Comparison of ENCODE assay signal across 8 mouse cellular contexts in the genomic region with DNA sequence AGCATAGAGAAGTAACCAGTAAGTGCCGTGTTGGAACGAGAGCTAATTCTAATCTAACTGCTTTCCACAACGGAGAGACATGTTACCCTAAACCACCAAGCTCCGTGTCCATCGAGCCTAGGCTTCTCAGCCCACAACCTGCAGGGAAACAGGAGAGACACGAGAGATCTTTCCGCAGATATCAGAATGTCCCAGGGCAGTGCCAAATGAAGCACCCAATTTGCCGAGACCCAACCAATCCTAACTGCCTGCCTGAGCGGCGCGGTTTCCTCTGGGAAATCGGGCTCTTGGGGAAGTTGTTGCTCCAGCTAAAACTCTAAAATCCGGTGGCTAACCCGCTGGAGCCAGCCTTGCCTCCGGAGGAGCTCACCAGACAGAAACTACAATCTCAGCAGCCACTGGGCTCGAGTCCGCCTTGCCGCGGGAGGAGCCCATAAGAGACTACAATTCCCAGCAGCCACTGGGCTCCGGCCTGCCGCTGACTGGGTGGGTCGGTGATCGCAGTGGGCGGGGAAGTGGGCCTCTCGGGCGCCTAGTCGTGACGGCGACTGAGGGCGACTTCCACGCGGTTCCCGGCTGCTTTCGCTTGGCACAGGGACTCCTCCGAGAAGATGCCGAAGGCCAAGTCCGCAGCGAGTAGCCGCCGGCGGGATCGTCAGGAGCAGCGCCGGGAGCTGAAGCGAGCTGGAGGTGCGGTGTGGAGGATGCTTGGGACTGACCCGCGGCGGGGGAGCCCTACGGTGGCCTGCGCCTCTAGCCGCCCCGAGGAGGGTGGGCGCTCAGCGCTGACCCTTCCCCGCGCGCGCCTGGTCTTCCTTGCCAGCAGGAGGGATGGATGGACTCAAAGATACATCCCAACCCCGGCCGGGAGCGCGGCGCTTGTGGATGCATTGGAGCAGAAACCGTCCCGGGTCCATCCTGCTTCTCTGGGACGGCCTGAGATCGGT. TPM values are rescaled to one million over a fixed set of nuclear protein-coding genes. Genes with fewer than 3 reads are reported as not detected.
A peak's percentile ranks its signal among the peaks of the same experiment; 100 is the strongest.
DNase-seq lines count a peak whose midpoint lies in the region; ATAC-seq and TF ChIP-seq lines count a peak whose summit lies in the region.

A gene (plus strand): TSS at position 534 of the 947 bp plus-strand sequence.

- peak within 1 kb of the TSS; percentile 78 for H3K4me2 ChIP-seq in embryonic facial prominence, embryonic 14.5 days (ENCODE audit: low read depth, low read length)
- H3K4me2 ChIP-seq in limb, embryonic 13.5 days (replicated peaks), result peak within 1 kb of the TSS; percentile 78
- H3K4me2 ChIP-seq in midbrain, embryonic 16.5 days (ENCODE audit: low read length), result peak within 1 kb of the TSS; percentile 69

- H3K9me3 ChIP-seq in embryonic facial prominence, embryonic 14.5 days (ENCODE audit: control insufficient read depth, low read length), result no peaks in the 10 kb centered on the region
- no peaks in the 10 kb centered on the region for H3K9me3 ChIP-seq in limb, embryonic 13.5 days
- H3K9me3 ChIP-seq in midbrain, embryonic 16.5 days (replicated peaks; ENCODE audit: control insufficient read depth, low read length, poor library complexity, severe bottlenecking), result no peaks in the 10 kb centered on the region

- intact Hi-C loops in heart, adult 2 months (cut with DNase I), result loop anchor here (2.0 to 5.0 kb wide), 2 partner anchors 76 to 155 kb away; a partner anchor contains a TSS

- peak within 1 kb of the TSS; percentile 97 for H3K4me3 ChIP-seq in embryonic facial prominence, embryonic 14.5 days (ENCODE audit: low read depth, low read length)
- peak within 1 kb of the TSS; percentile 98 for H3K4me3 ChIP-seq in heart, adult 2 months
- H3K4me3 ChIP-seq in limb, embryonic 13.5 days, result peak within 1 kb of the TSS; percentile 90
- peak within 1 kb of the TSS; percentile 94 for H3K4me3 ChIP-seq in midbrain, embryonic 16.5 days (ENCODE audit: low read depth, low read length)

- peaks cover 30% of the 10 kb centered on the region for H3K36me3 ChIP-seq in embryonic facial prominence, embryonic 14.5 days (ENCODE audit: control insufficient read depth, insufficient read depth, low read length)
- peaks cover 6% of the 10 kb centered on the region for H3K36me3 ChIP-seq in heart, adult 2 months (ENCODE audit: control insufficient read depth, insufficient read depth, low read length)
- peaks cover 25% of the 10 kb centered on the region for H3K36me3 ChIP-seq in limb, embryonic 13.5 days
- peaks cover 2% of the 10 kb centered on the region; the same call in 1 of the 2 replicates for H3K36me3 ChIP-seq in midbrain, embryonic 16.5 days (ENCODE audit: control insufficient read depth, insufficient read depth, low read length)

- TF ChIP-seq EP300 in heart, adult 2 months (IDR thresholded peaks at IDR 0.05; ENCODE audit: insufficient read depth, low read depth, low read length), result 0 out of 2 replicates have a peak, but pooled peaks have one; percentile 32

- TF ChIP-seq CTCF in heart, adult 2 months (IDR thresholded peaks at IDR 0.05), result no peak

- H3K4me1 ChIP-seq in embryonic facial prominence, embryonic 14.5 days (ENCODE audit: control insufficient read depth, insufficient read depth, low read length), result peaks cover 11% of the 10 kb centered on the region; the same call in 1 of the 2 replicates
- H3K4me1 ChIP-seq in heart, adult 2 months (ENCODE audit: control insufficient read depth, insufficient read depth, low read length), result peaks cover 4% of the 10 kb centered on the region
- peaks cover 17% of the 10 kb centered on the region for H3K4me1 ChIP-seq in limb, embryonic 13.5 days
- peaks cover 18% of the 10 kb centered on the region for H3K4me1 ChIP-seq in midbrain, embryonic 16.5 days (ENCODE audit: control insufficient read depth, insufficient read depth, low read length)

- no peaks in the 10 kb centered on the region for H3K27me3 ChIP-seq in embryonic facial prominence, embryonic 14.5 days (replicated peaks; ENCODE audit: control insufficient read depth, insufficient read depth, low read length)
- no peaks in the 10 kb centered on the region for H3K27me3 ChIP-seq in heart, adult 2 months (ENCODE audit: control insufficient read depth, insufficient read depth, low read length)
- H3K27me3 ChIP-seq in limb, embryonic 13.5 days, result no peaks in the 10 kb centered on the region
- H3K27me3 ChIP-seq in midbrain, embryonic 16.5 days (ENCODE audit: control insufficient read depth, insufficient read depth, low read depth, low read length), result no peaks in the 10 kb centered on the region

- no peaks in the 10 kb centered on the region; the same call in 1 of the 2 replicates for H3K79me2 ChIP-seq in heart, adult 2 months (replicated peaks; ENCODE audit: control insufficient read depth, insufficient read depth, low read length)

- WGBS in embryonic facial prominence, embryonic 14.5 days, result under 1% methylated on average over 45 of the region's 68 CpGs
- under 1% methylated on average over 68 of the region's 68 CpGs for WGBS in heart, adult 2 months
- under 1% methylated on average over 64 of the region's 68 CpGs for WGBS in limb, embryonic 13.5 days
- under 1% methylated on average over 67 of the region's 68 CpGs for WGBS in midbrain, embryonic 16.5 days

- H3K27ac ChIP-seq in embryonic facial prominence, embryonic 14.5 days (replicated peaks; ENCODE audit: low read depth, low read length), result peak within 1 kb of the TSS; percentile 87
- peak within 1 kb of the TSS; percentile 86 for H3K27ac ChIP-seq in heart, adult 2 months
- H3K27ac ChIP-seq in limb, embryonic 13.5 days, result peak within 1 kb of the TSS; percentile 63
- H3K27ac ChIP-seq in midbrain, embryonic 16.5 days (ENCODE audit: low read length), result peak within 1 kb of the TSS; percentile 86

- TF ChIP-seq POLR2A in heart, adult 2 months (IDR thresholded peaks at IDR 0.05; ENCODE audit: insufficient read depth, low read depth, low read length), result peak; percentile 77

- ATAC-seq in embryonic facial prominence, embryonic 14.5 days (ENCODE audit: low read depth), result peak; percentile 99
- peak; percentile 100 for ATAC-seq in limb, embryonic 13.5 days (ENCODE audit: low FRiP score, low read depth)
- ATAC-seq in midbrain, embryonic 16.5 days, result peak; percentile 99

- peak; percentile 94 for DNase-seq in 3T3-L1 (ENCODE audit: low read depth, low spot score)
- peak; percentile 78 to 89 for DNase-seq in adrenal gland, postnatal 4 days (ENCODE audit: low spot score in 2 of 2)
- peak; percentile 97 for DNase-seq in embryonic facial prominence, embryonic 14.5 days (ENCODE audit: low spot score)
- DNase-seq in heart, adult 2 months, result peak; percentile 94 to 96
- DNase-seq in kidney, adult 8-10 months, result peak; percentile 95
- peak; percentile 87 to 96 for DNase-seq in spleen, postnatal 10 days (ENCODE audit: low spot score in 2 of 2)

- peak within 1 kb of the TSS; percentile 92 for H3K9ac ChIP-seq in embryonic facial prominence, embryonic 14.5 days (ENCODE audit: low read depth, low read length)
- H3K9ac ChIP-seq in heart, adult 2 months (ENCODE audit: low read depth, low read length), result peak within 1 kb of the TSS; percentile 86
- H3K9ac ChIP-seq in limb, embryonic 13.5 days, result peak within 1 kb of the TSS; percentile 93
- peak within 1 kb of the TSS; percentile 90 for H3K9ac ChIP-seq in midbrain, embryonic 16.5 days (ENCODE audit: low read depth, low read length)

RNA-seq across cellular contexts. Expression of the gene that starts here (rescaled TPM):
- 10 to 100 TPM; 16.6 to 17.8 TPM for total RNA-seq in adrenal gland, postnatal 4 days (2021)
- 47.1 and 48.6 TPM in 2 replicates for polyA plus RNA-seq in embryonic facial prominence, embryonic 14.5 days (2014; fragmentation: Nextera tagmentation; extraction: Ambion mirVana)
- total RNA-seq in heart, adult 2 months (2021), result 1 to 10 TPM; 6.3 to 7.8 TPM
- polyA plus RNA-seq in heart, adult 2 months (2012; rRNA removed), result 5.0 and 7.7 TPM in 2 replicates
- 52.0 and 53.9 TPM in 2 replicates for polyA plus RNA-seq in limb, embryonic 13.5 days (2015; fragmentation: Nextera tagmentation; extraction: Ambion mirVana)
- 44.0 and 44.6 TPM in 2 replicates for polyA plus RNA-seq in midbrain, embryonic 16.5 days (2015; fragmentation: Nextera tagmentation; extraction: Ambion mirVana)

Comparison
In these comparisons a context has a peak if more than half of its experiments do, and no peak if none do; other contexts are left out.
1. Peak in every context shown above with its lines: DNase-seq, ATAC-seq, H3K4me3 ChIP-seq and H3K27ac ChIP-seq.